Mouse (Mus musculus) lung, postnatal 0 days (tissue): ENCODE measurements around the gene Ncstn. TPM values are rescaled to one million over a fixed set of nuclear protein-coding genes. Genes with fewer than 3 reads are reported as not detected.

Experiments
- ATAC-seq: fragments of 200-750 bp; cut with Nextera tagmentation; 2 replicates; pipeline ENCODE4 v1.8.0; 2017; ENCODE audit warnings: moderate library complexity
- DNase-seq: peaks from one replicate; pipeline ENCODE4 v3.0.0-alpha.2; 2016; ENCODE audit warnings: low spot score
- H3K27ac ChIP-seq: fragments of 300-500 bp; sonication (generic); 2 replicates; pipeline ENCODE4 v1.5.1; 2014; ENCODE audit warnings: antibody characterized with exemption, mild to moderate bottlenecking, low read length, mixed read lengths
- H3K27me3 ChIP-seq: fragments of 300-500 bp; sonication (generic); replicated peaks from 2 replicates; pipeline ENCODE4 v1.6.1; 2014; ENCODE audit warnings: low read length, mixed read lengths; ENCODE audit not compliant: insufficient read depth
- H3K36me3 ChIP-seq: fragments of 300-500 bp; sonication (generic); 2 replicates; pipeline ENCODE4 v1.6.1; 2014; ENCODE audit warnings: low read length, mixed read lengths; ENCODE audit not compliant: insufficient read depth
- H3K4me1 ChIP-seq: fragments of 300-500 bp; sonication (generic); 2 replicates; pipeline ENCODE4 v1.6.1; 2014; ENCODE audit warnings: antibody characterized with exemption, low read depth, low read length, mixed read lengths; ENCODE audit not compliant: insufficient read depth
- H3K4me2 ChIP-seq: fragments of 300-500 bp; sonication (generic); replicated peaks from 2 replicates; pipeline ENCODE4 v1.6.1; 2014; ENCODE audit warnings: low read depth, mild to moderate bottlenecking, low read length, moderate library complexity, mixed read lengths
- H3K4me3 ChIP-seq: fragments of 300-500 bp; sonication (generic); 2 replicates; pipeline ENCODE4 v1.5.1; 2014; ENCODE audit warnings: low read depth, low read length
- H3K9ac ChIP-seq: fragments of 300-500 bp; sonication (generic); replicated peaks from 2 replicates; pipeline ENCODE4 v1.6.1; 2014; ENCODE audit warnings: low read depth, mild to moderate bottlenecking
- H3K9me3 ChIP-seq: fragments of 300-500 bp; sonication (generic); 2 replicates; pipeline ENCODE4 v1.6.1; 2016; ENCODE audit warnings: low read length, mixed read lengths
- CTCF ChIP-seq: IDR thresholded peaks from 2 replicates; pipeline ENCODE4 v1.5.1; 2016; ENCODE audit warnings: antibody characterized with exemption, mild to moderate bottlenecking
- EP300 ChIP-seq: IDR thresholded peaks from 2 replicates; pipeline ENCODE4 v1.6.1; 2016; ENCODE audit warnings: antibody characterized with exemption, mild to moderate bottlenecking, control low read depth
- WGBS: fragments of 180-500 bp; shearing (Covaris S2); extraction: QIAGEN DNeasy Blood & Tissue Kit; methylation state at CpG from one replicate; pipeline ENCODE4 v1.1.7; 2014; 5-methylcytosine and 5-hydroxymethylcytosine counted together
- polyA plus RNA-seq: library from polyadenylated mRNA; unstranded; fragments of >200 nt; fragmentation: Nextera tagmentation; extraction: Ambion mirVana; gene quantifications from 2 replicates; pipeline ENCODE4 v1.2.1, GENCODE M21; 2015

Ncstn gene
- polyA plus RNA-seq, 1 experiment from 2014 or later = 108 TPM

GRCm38 (mm10) chr1:172064613-172065141, 17.9 kb downstream of the Ncstn start:
- Histone ChIP-seq H3K4me2 (no peak overlapping the region), H3K4me1 (no peaks in the 10 kb centered on the region), H3K4me3 (no peak overlapping the region), H3K9me3 (no peaks in the 10 kb centered on the region), H3K27ac (no peak overlapping the region), H3K27me3 (no peaks in the 10 kb centered on the region), H3K9ac (no peak overlapping the region), H3K36me3 (peaks cover 33% of the 10 kb centered on the region; the same call in 1 of the 2 replicates)
- no peak for ATAC-seq
- no peak for DNase-seq
- no peak for TF ChIP-seq CTCF
- WGBS = 74% methylated on average over 13 of the region's 13 CpGs

GRCm38 (mm10) chr1:172063291-172064023, 19.1 kb downstream of the Ncstn start:
- H3K36me3 ChIP-seq = peaks cover 21% of the 10 kb centered on the region; the same call in 1 of the 2 replicates
- TF ChIP-seq CTCF (no peak), EP300 (no peak)
- no peak overlapping the region for H3K4me2 ChIP-seq
- ATAC-seq (no peak), DNase-seq (no peak)
- H3K27ac ChIP-seq = no peak overlapping the region
- H3K27me3 ChIP-seq = no peaks in the 10 kb centered on the region
- no peaks in the 10 kb centered on the region for H3K9me3 ChIP-seq
- H3K4me1 ChIP-seq = no peaks in the 10 kb centered on the region
- no peak overlapping the region for H3K9ac ChIP-seq
- no peak overlapping the region for H3K4me3 ChIP-seq
- 46% methylated on average over 4 of the region's 4 CpGs for WGBS

- ATAC-seq = no peak
Measured at GRCm38 (mm10) chr1:172062101-172062500, 20.5 kb downstream of the Ncstn start.

GRCm38 (mm10) chr1:172061217-172061616, 21.4 kb downstream of the Ncstn start:
- Histone ChIP-seq H3K9me3 (no peaks in the 10 kb centered on the region), H3K9ac (no peak overlapping the region), H3K36me3 (peaks cover 10% of the 10 kb centered on the region; the same call in 1 of the 2 replicates), H3K27me3 (no peaks in the 10 kb centered on the region), H3K4me3 (no peak overlapping the region), H3K4me2 (no peak overlapping the region), H3K4me1 (no peaks in the 10 kb centered on the region), H3K27ac (no peak overlapping the region)
- ATAC-seq (no peak), DNase-seq (no peak)
- no peak for TF ChIP-seq EP300
- TF ChIP-seq CTCF = no peak
- WGBS = 32% methylated on average over 8 of the region's 8 CpGs

More at GRCm38 (mm10) chr1:172062101-172062500, 20.5 kb downstream of the Ncstn start:
- H3K4me3 ChIP-seq = no peak overlapping the region
- TF ChIP-seq CTCF (no peak), EP300 (no peak)
- H3K4me2 ChIP-seq = no peak overlapping the region
- no peak for DNase-seq
- H3K4me1 ChIP-seq = no peaks in the 10 kb centered on the region
- H3K36me3 ChIP-seq = peaks cover 16% of the 10 kb centered on the region; the same call in 1 of the 2 replicates
- H3K27ac ChIP-seq = no peak overlapping the region
- H3K9me3 ChIP-seq = no peaks in the 10 kb centered on the region
- 87% methylated on average over 2 of the region's 2 CpGs for WGBS
- no peaks in the 10 kb centered on the region for H3K27me3 ChIP-seq
- H3K9ac ChIP-seq = no peak overlapping the region

- WGBS = 36% methylated on average over 4 of the region's 4 CpGs
- TF ChIP-seq EP300 (no peak), CTCF (no peak)
Measured at GRCm38 (mm10) chr1:172060659-172061058, 21.9 kb downstream of the Ncstn start.

GRCm38 (mm10) chr1:172058874-172059273, 23.7 kb downstream of the Ncstn start:
- DNase-seq (no peak), ATAC-seq (no peak)
- no peak overlapping the region for H3K4me2 ChIP-seq
- 68% methylated on average over 7 of the region's 7 CpGs for WGBS
- H3K4me1 ChIP-seq = 0 out of 2 replicates have a peak, but pooled peaks cover under 1% of the 10 kb centered on the region
- TF ChIP-seq EP300 = no peak
- TF ChIP-seq CTCF = no peak
- peaks cover 8% of the 10 kb centered on the region for H3K27me3 ChIP-seq
- H3K36me3 ChIP-seq = no peaks in the 10 kb centered on the region
- no peak overlapping the region for H3K27ac ChIP-seq
- no peaks in the 10 kb centered on the region for H3K9me3 ChIP-seq
- H3K4me3 ChIP-seq = no peak overlapping the region
- H3K9ac ChIP-seq = no peak overlapping the region

More at GRCm38 (mm10) chr1:172060659-172061058, 21.9 kb downstream of the Ncstn start:
- Histone ChIP-seq H3K4me2 (no peak overlapping the region), H3K36me3 (peaks cover 6% of the 10 kb centered on the region; the same call in 1 of the 2 replicates), H3K27ac (no peak overlapping the region), H3K4me1 (no peaks in the 10 kb centered on the region), H3K9ac (no peak overlapping the region), H3K27me3 (no peaks in the 10 kb centered on the region), H3K9me3 (no peaks in the 10 kb centered on the region), H3K4me3 (no peak overlapping the region)
- DNase-seq = no peak
- no peak for ATAC-seq
